Mouse (Mus musculus) lung, adult 2 months (tissue): ENCODE data around the gene Pheta2.

Experiments used
- CTCF ChIP-seq: fragments of 200-500 bp; IDR thresholded peaks from 2 replicates; pipeline ENCODE4 v1.5.1; 2011; ENCODE audit warnings: mild to moderate bottlenecking, low read length, control low read depth; ENCODE audit not compliant: insufficient read depth
- POLR2A ChIP-seq: fragments of 200-500 bp; IDR thresholded peaks from 2 replicates; pipeline ENCODE4 v1.6.1; 2011; ENCODE audit warnings: low read depth, mild to moderate bottlenecking, control low read depth, low read length, borderline replicate concordance; ENCODE audit errors: extremely low read depth

- TF ChIP-seq POLR2A (no peak), CTCF (no peak)
These were observed 8.5 kb downstream of the Pheta2 start for GRCm38 (mm10) chr15:82347303-82347676.
